Mouse (Mus musculus) left cerebral cortex, adult 9 months (tissue): ENCODE data around the gene Actr1b.

Source experiments
- DNase-seq, 2 experiments: peaks; one replicate each; pipeline ENCODE4 v3.0.0; 2022; ENCODE audit warnings: low spot score in 2 of 2

Actr1b gene

GRCm38 (mm10) chr1:36656233-36656632 lies 58.0 kb downstream of the Actr1b start:
- no peak for DNase-seq

- no peak for DNase-seq
These were observed 59.2 kb downstream of the Actr1b start for GRCm38 (mm10) chr1:36655039-36655438.
